Mouse (Mus musculus) kidney, adult 2 months (tissue): ENCODE measurements at regions not wholly inside any gene's neighbourhood (a gene's known extent, or its start where the extent isn't known, plus 50 kb on each side); places are given as distances from the start of the nearest gene placed in this dataset.

Experiments used
- CTCF ChIP-seq: fragments of 200-500 bp; conservative IDR thresholded peaks from 2 replicates; pipeline ENCODE4 v1.5.1; 2011; ENCODE audit warnings: low read depth, mild to moderate bottlenecking, control low read depth, low read length, moderate library complexity, mixed read lengths; ENCODE audit not compliant: insufficient read depth, insufficient read length
- POLR2A ChIP-seq: fragments of 200-500 bp; IDR thresholded peaks from one replicate; pipeline ENCODE4 v1.6.1; 2011; ENCODE audit warnings: low read depth, low read length, control low read depth

- TF ChIP-seq POLR2A, result no peak
- TF ChIP-seq CTCF, result no peak
Observed at GRCm38 (mm10) chr10:61007403-61007802, 81.7 kb upstream of the Pcbd1 start.
